Mouse (Mus musculus) T-helper 1 cell (primary cell): Measurements from ENCODE around the gene Dst.

Experiments used
- in situ Hi-C: fragments of 300-600 bp; cut with MboI, MseI; formaldehyde crosslinking; loops from one replicate; pipeline ENCODE4 v1.15.1; 2025; ENCODE audit warnings: high pct_unique_total_duplicates

Dst gene

GRCm38 (mm10) chr1:33908191-33908962 lies at the start of gene Dst:
Dst (plus strand) TSS chr1:33908225.
- in situ Hi-C loops, result no loop called here

- in situ Hi-C loops, result no loop called here
These were observed 39.0 kb upstream of the Dst start for GRCm38 (mm10) chr1:33869031-33869430.

GRCm38 (mm10) chr1:33869437-33869836 lies 38.6 kb upstream of the Dst start:
- in situ Hi-C loops, result no loop called here

- in situ Hi-C loops, result no loop called here
These were observed 34.5 kb upstream of the Dst start for GRCm38 (mm10) chr1:33873561-33873960.

- in situ Hi-C loops, result no loop called here
These were observed 32.3 kb upstream of the Dst start for GRCm38 (mm10) chr1:33875691-33876090.

GRCm38 (mm10) chr1:33876416-33876815 lies 31.6 kb upstream of the Dst start:
- in situ Hi-C loops, result no loop called here

- in situ Hi-C loops, result no loop called here
These were observed 29.9 kb upstream of the Dst start for GRCm38 (mm10) chr1:33878170-33878569.

- in situ Hi-C loops, result no loop called here
These were observed 24.8 kb upstream of the Dst start for GRCm38 (mm10) chr1:33883102-33883839.

GRCm38 (mm10) chr1:33892784-33893183 lies 15.2 kb upstream of the Dst start:
- in situ Hi-C loops, result loop anchor here (5.0 kb wide), 1 partner anchor 75 kb away; no protein-coding TSS in a partner anchor

- in situ Hi-C loops, result no loop called here
These were observed 11.9 kb upstream of the Dst start for GRCm38 (mm10) chr1:33896116-33896515.

- in situ Hi-C loops, result no loop called here
These were observed 11.4 kb upstream of the Dst start for GRCm38 (mm10) chr1:33896666-33897065.

- in situ Hi-C loops, result no loop called here
These were observed 10.6 kb upstream of the Dst start for GRCm38 (mm10) chr1:33897426-33897825.

- in situ Hi-C loops, result no loop called here
These were observed 9.7 kb upstream of the Dst start for GRCm38 (mm10) chr1:33898373-33898772.

GRCm38 (mm10) chr1:33900175-33900574 lies 7.8 kb upstream of the Dst start:
- in situ Hi-C loops, result no loop called here

- in situ Hi-C loops, result no loop called here
These were observed 4.4 kb upstream of the Dst start for GRCm38 (mm10) chr1:33903587-33903986.

- in situ Hi-C loops, result no loop called here
These were observed 1.8 kb upstream of the Dst start for GRCm38 (mm10) chr1:33906216-33906615.

GRCm38 (mm10) chr1:33906927-33907326 lies 1.1 kb upstream of the Dst start:
- in situ Hi-C loops, result no loop called here

GRCm38 (mm10) chr1:33907421-33908190 lies 419 bp upstream of the Dst start, which contains the start of gene Bend6:
Bend6 (minus strand) TSS chr1:33907816.
- in situ Hi-C loops, result no loop called here

- in situ Hi-C loops, result no loop called here
These were observed 3.6 kb downstream of the Dst start for GRCm38 (mm10) chr1:33911589-33911988.

- in situ Hi-C loops, result no loop called here
These were observed 8.5 kb downstream of the Dst start for GRCm38 (mm10) chr1:33916554-33916953.

- in situ Hi-C loops, result no loop called here
These were observed 14.9 kb downstream of the Dst start for GRCm38 (mm10) chr1:33922975-33923374.

- in situ Hi-C loops, result no loop called here
These were observed 17.3 kb downstream of the Dst start for GRCm38 (mm10) chr1:33925283-33925682.
